Mouse (Mus musculus): Measurements from ENCODE around the gene Mmel1.

The Mmel1 gene

GRCm38 (mm10) chr4:154864271-154864771, 5.1 kb upstream of the Mmel1 start:
- in situ Hi-C loops (cut with MboI, MseI), result no loop called here

GRCm38 (mm10) chr4:154864961-154865760, 4.2 kb upstream of the Mmel1 start:
- in situ Hi-C loops (cut with MboI, MseI), result loop anchor here (5.0 kb wide), 1 partner anchor 202 kb away; the partner anchor contains the start of gene Pex10

DNA sequence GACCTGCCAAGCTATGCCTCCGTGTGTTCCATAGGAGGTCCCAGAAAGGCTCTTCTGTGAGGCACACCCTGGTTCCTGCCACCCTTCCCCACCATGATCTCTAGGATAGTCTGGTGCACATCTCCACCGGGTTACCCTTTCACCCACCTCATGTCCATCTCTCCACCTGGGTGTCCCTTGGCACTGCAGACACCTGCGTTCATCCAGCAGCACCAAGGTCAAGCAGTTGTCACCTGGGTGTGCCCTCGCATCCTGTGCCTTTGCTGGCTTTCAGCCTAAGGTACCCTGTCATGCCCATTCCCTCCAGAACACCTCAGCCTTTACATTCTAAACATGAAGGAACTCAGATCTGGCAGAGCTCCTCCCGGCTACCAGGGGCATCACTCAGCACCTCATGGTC, 3.0 kb upstream of the Mmel1 start:
- in situ Hi-C loops (cut with MboI, MseI), result loop anchor here (5.0 kb wide), 1 partner anchor 201 kb away; the partner anchor contains the start of gene Pex10

- in situ Hi-C loops (cut with MboI, MseI), result loop anchor here (5.0 kb wide), 1 partner anchor 200 kb away; the partner anchor contains the start of gene Pex10
Measured at GRCm38 (mm10) chr4:154867257-154867656, 2.1 kb upstream of the Mmel1 start.

DNA sequence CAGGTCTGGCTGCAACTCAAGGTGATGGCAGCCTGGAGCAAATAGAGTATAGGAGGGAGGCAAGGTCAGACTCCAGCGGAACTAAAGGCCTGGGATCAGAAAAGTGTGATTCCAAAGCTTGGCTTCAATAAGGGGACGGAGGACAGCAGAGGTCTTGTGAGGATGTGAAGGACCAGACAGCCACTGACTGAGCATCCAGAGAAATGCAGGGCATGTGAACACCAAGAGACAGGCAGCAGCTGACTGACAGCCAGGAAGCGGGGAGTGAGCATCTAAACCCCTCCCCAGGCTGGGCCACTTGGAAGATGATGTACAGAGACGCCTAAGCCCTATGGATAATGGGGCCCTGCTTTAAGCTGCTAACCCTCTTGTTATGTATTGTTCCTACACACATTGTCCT, 1.3 kb downstream of the Mmel1 start:
- in situ Hi-C loops (cut with MboI, MseI), result loop anchor here (10.0 kb wide), 1 partner anchor 56 kb away; no protein-coding TSS in a partner anchor

DNA sequence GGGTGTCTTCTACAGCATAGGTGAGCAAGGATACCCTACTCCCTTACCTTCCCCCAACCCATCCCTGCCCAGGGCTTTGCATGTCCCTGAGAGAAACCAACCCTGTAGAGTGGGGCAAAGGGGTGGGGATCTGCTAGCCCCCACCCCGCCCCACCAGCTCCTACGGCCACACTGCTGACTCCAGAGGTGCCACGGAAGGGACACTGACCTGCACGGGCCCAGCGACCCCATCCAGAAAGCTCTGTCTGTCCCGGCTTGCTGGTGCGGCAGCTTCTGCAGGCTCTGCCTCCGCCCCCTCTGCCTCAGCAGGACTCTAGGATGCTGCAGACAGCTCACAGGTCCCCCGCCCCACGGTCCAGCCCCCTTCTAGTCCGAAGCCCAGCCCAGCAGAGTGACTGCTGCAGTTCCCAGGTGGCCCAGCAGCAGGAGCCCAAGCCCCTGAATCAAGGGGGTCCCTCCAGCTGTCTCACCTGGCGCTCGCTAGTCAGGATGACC, 2.4 kb downstream of the Mmel1 start:
- in situ Hi-C loops (cut with MboI, MseI), result loop anchor here (10.0 kb wide), 1 partner anchor 57 kb away; no protein-coding TSS in a partner anchor

DNA sequence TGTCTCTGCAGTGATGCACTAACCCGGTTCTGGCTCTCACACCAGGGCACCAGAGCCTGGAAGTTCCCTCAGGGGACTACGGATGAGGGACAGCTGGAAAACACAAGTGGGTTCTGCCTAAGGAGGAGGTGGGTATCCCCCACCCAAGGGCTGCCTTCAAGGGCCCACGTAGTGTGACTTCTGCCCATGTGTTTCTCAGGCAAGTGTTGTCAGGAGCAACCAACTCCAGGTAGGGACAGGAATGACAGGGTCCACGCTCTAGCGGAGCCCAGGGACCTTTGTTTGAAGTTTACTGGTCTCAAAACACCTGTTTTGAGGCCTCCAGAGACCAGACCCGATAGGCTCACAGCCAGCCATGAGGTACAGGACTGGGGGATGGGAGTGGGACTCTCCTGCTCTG, 3.8 kb downstream of the Mmel1 start:
- in situ Hi-C loops (cut with MboI, MseI), result loop anchor here (10.0 kb wide), 1 partner anchor 58 kb away; no protein-coding TSS in a partner anchor

- in situ Hi-C loops (cut with MboI, MseI), result loop anchor here (10.0 kb wide), 1 partner anchor 63 kb away; no protein-coding TSS in a partner anchor
Measured at GRCm38 (mm10) chr4:154877864-154878548, 8.6 kb downstream of the Mmel1 start.

DNA sequence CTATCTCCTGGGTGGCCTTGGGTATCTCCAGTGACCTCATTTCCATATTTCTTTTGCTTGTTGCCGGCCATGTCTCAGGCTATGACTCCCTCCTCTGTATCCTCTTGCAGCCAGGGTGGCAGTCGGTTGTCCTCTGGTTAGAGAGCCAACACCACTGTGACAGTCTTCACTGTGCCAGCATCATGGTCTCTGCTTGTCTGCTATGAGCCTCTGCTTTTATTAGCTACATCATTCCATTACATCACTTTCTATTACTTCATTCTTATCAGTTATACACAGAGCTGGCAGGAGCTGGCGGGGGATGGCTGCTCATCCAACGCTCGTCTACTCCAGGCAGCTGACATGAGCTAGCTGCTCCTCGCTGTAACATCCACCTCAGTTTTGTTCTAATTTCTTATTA, 11.3 kb downstream of the Mmel1 start:
- in situ Hi-C loops (cut with MboI, MseI), result loop anchor here (5.0 kb wide), 1 partner anchor 102 kb away; no protein-coding TSS in a partner anchor

DNA sequence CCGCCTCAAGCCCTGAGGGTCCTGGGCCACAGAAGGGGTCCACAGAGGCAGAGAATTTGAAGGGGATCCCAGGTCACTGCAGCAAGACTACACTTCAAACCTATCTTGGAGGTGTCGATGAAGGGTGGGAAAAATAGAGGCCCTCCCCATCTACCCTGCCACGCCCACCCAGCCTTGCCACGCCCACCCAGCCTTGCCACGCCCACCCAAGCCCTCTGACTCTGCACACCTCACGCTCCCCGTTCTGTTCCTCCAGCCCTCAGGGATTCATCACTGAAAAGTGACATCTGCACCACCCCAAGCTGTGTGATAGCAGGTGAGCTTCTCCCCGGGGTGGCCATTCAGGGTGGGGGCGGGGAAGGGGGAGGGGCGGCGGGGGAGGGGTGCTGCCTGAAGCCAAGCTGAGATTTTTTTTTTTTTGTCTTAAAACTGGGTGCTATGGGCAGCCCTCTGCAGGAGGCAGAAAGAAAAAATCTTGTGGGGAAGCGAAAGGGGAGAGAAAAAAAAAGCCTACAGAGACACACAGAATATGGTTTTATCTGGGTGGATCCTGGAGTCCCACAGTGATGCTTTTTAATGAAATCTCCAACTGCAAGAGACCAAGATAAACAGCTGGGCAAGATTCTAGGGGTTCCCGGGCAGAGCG, 12.8 kb downstream of the Mmel1 start:
- in situ Hi-C loops (cut with MboI, MseI), result loop anchor here (5.0 kb wide), 1 partner anchor 100 kb away; no protein-coding TSS in a partner anchor

DNA sequence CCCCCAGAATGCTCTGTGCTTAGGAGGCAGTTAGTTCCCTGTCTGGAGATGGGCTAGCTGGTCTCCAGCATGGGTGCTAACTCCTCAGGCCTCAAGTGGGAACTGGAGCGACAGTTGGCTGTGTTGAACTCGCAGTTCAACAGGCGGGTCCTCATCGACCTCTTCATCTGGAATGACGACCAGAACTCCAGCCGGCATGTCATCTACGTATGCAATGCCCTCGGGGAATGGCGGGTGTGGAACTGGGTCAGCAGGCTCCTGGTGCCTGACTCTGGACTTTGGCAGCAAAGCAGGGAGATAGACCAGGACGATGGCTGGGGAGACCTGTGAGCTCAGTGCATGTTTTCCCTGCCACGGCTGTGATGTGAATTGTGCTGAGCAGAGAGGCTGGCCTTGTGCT, 16.0 kb downstream of the Mmel1 start:
- in situ Hi-C loops (cut with MboI, MseI), result no loop called here

DNA sequence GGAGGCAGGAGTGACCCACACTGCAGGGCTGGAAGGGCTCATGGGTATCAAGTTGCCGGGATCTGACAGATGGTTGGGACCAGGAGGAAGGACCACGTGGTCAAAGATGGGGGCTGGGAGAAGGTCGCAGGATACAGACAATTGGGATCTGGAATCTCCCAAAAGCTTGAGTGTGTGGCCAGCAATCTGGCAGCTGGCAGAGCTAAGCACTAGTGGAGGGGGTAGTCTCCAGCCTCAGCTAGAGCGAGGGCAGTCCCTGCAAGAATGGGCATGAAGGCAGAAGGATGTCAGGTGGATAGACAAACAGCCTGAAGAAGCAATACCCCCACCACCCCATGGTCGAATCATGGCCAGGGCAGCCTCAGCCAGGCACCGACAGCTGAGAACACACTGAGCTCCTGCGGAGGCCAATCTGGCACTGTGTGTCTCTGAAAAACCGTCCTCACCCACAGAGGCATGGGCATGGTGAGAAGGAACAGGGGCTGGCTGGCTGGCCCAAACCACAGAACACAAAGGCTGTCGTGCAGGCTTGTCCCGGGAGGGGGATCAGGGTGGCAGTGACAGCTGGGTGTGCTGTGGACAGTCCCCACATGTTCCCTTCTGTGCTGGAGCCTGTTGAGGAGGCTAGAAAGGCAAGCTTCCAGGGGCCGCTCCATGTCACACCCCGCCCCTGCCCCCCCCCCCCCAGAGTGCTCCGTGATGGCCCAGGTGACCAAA, 17.6 kb downstream of the Mmel1 start:
- in situ Hi-C loops (cut with MboI, MseI), result no loop called here

GRCm38 (mm10) chr4:154887593-154888250, 18.3 kb downstream of the Mmel1 start:
- in situ Hi-C loops (cut with MboI, MseI), result no loop called here

- in situ Hi-C loops (cut with MboI, MseI), result no loop called here
Measured at GRCm38 (mm10) chr4:154890887-154891286, 21.5 kb downstream of the Mmel1 start.

DNA sequence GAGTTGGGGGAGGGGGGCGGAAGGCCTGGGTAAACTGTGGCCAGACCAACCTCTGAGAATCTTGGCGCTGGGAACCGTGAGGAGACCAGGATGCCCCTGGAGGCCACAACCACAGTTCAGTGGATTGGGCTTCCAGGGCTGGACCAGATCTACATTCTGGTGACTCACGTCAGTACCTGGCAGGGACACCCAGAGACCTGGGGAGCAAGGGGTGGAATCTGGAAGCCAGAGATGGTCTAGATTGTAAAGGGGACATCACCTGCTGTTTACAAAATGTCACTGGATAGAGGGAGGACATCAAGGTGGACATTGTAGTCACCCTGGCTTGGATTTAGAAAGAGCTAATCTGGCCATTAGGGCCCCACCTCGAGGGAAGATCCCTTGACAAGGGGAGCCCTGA, 26.2 kb downstream of the Mmel1 start:
- in situ Hi-C loops (cut with MboI, MseI), result no loop called here

DNA sequence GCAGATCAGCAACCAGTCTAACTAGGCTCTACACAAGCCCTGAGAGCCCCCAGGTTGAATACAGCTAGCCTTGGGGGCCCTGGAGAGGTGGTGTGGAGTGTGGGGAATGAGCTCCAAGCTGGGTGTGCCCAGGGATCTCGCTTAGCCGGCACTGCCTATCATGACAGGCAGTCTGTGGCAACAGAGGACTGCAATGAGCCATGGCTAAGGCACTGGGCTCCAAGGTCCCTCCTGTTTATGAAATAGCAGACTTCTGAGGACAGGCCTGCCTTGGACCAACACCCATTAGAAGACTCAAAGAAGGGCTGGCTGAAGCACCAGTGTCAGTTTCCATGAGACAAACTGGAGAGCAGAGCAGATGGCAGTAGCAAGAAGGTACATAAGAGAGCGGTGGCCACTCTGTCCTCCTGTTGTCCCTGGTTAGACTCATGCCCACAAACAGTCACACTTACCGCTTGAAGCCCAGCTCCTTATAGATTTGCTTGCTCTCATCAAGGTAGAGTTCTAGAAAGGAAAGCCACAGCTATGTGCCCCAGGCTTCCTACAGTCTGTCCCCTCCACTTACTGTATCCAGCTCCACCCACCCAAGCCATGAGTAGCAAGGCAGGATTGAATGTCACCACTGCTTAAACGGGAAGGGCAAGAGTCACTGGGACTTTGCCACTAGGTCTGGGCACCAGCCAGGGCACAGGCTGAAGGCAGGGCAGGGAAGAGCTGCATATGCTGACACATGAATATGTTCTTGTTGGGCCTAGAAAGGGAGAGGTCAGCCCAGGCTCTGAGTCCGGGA, 28.5 kb downstream of the Mmel1 start:
- in situ Hi-C loops (cut with MboI, MseI), result no loop called here

GRCm38 (mm10) chr4:154898506-154899446, 29.4 kb downstream of the Mmel1 start, which contains the start of gene Fam213b:
Gene Fam213b, minus strand, starts transcription at chr4:154899135.
- in situ Hi-C loops (cut with MboI, MseI), result no loop called here

DNA sequence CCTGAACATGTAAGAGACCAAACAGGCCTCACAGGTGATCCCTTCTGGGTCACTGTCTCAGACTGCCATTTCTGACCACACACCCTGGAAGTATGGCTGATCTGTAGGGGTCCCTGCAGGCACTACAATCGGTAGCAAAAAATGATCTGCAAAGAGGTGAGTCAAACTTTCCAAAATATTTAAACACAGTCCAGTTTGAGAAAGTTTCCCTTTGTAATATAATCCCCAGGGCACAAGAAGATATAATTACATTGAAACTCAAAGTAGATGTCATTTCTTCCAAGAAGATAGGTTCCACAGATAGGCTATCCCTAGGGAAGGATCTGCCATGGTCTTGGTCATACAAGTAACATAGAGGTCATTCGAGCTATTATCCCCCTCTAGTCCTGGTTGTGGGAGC, 33.0 kb downstream of the Mmel1 start:
- in situ Hi-C loops (cut with MboI, MseI), result no loop called here

All from T-helper 1 cell (primary cell).